Mouse (Mus musculus) stomach, embryonic 15.5 days (tissue): Measurements from ENCODE around the gene Nxnl1. TPM values are rescaled to one million over a fixed set of nuclear protein-coding genes. Genes with fewer than 3 reads are reported as not detected.
A peak's percentile ranks its signal among the peaks of the same experiment; 100 is the strongest.

Experiments
- ATAC-seq: fragments of 200-750 bp; cut with Nextera tagmentation; 2 replicates; pipeline ENCODE4 v1.8.0; 2017; ENCODE audit warnings: low read depth, moderate number of reproducible peaks, moderate TSS enrichment; ENCODE audit not compliant: insufficient read depth, low FRiP score
- H3K27ac ChIP-seq: fragments of 300-500 bp; sonication (generic); 2 replicates; pipeline ENCODE4 v1.5.1; 2015; ENCODE audit warnings: mild to moderate bottlenecking, inconsistent platforms
- H3K27me3 ChIP-seq: fragments of 300-500 bp; sonication (generic); replicated peaks from 2 replicates; pipeline ENCODE4 v1.6.1; 2015; ENCODE audit warnings: inconsistent platforms
- H3K36me3 ChIP-seq: fragments of 300-500 bp; sonication (generic); 2 replicates; pipeline ENCODE4 v1.6.1; 2015; ENCODE audit warnings: inconsistent platforms
- H3K4me1 ChIP-seq: fragments of 300-500 bp; sonication (generic); 2 replicates; pipeline ENCODE4 v1.6.1; 2015; ENCODE audit warnings: inconsistent platforms
- H3K4me2 ChIP-seq: fragments of 300-500 bp; sonication (generic); 2 replicates; pipeline ENCODE4 v1.6.1; 2015; ENCODE audit warnings: mild to moderate bottlenecking, inconsistent platforms
- H3K4me3 ChIP-seq: fragments of 300-500 bp; sonication (generic); replicated peaks from 2 replicates; pipeline ENCODE4 v1.5.1; 2015; ENCODE audit warnings: inconsistent platforms
- H3K9ac ChIP-seq: fragments of 300-500 bp; sonication (generic); 2 replicates; pipeline ENCODE4 v1.6.1; 2015; ENCODE audit warnings: inconsistent platforms
- H3K9me3 ChIP-seq: fragments of 300-500 bp; sonication (generic); 2 replicates; pipeline ENCODE4 v1.6.1; 2016; ENCODE audit warnings: inconsistent platforms
- WGBS: fragments of 180-500 bp; shearing (Covaris S2); methylation state at CpG from one replicate; pipeline ENCODE4 v1.1.7; 2015; 5-methylcytosine and 5-hydroxymethylcytosine counted together
- polyA plus RNA-seq: library from polyadenylated mRNA; unstranded; fragments of >200 nt; fragmentation: Nextera tagmentation; extraction: Ambion mirVana; gene quantifications from 2 replicates; pipeline ENCODE4 v1.2.1, GENCODE M21; 2015

Gene Nxnl1
- polyA plus RNA-seq, 1 experiment from 2014 or later, result 0.15 TPM

DNA sequence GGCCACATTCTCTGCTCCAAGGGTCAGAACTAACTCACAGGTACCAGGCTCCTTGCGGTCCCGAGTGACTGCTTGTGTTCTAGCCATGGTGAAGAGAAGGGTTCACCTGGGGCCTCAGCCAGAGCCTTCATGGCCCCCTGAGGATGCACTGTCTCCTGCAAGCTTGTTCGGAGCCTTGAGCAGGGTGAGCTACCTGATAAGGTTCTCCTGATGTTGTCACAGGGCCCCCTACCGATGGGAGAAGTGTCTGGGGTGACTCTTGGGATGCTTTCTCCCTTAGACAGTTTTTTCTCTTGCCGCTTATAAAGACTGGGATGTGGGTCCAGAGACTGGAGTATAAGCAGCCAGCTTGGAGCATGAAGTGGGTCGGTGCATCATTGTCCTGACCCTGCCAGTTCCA, 30.0 kb upstream of the Nxnl1 start:
- H3K9ac ChIP-seq, result no peak overlapping the region

DNA sequence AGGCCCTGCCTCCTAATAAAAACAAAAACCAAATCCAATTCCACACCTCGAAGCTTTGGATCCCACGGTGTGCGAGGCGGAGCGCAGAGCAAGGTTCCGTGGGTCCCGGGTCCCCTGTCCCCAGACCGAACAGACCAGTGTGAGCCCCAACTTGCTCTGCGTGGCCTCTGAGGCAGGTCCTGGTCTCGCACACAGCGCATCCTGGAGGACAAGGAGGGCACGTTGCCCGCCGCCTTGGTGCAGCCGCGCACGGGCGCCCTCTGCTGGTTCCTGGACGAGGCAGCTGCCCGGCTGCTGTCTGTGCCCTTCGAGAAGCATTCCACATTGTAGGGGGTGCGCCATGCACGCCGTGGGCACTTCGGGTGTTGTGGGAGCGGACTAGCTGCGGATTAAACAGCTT, 29.5 kb upstream of the Nxnl1 start:
- Histone ChIP-seq H3K9ac (no peak overlapping the region), H3K4me2 (no peak overlapping the region), H3K9me3 (no peaks in the 10 kb centered on the region), H3K4me1 (peaks cover 23% of the 10 kb centered on the region), H3K4me3 (no peak overlapping the region), H3K36me3 (no peaks in the 10 kb centered on the region), H3K27ac (no peak overlapping the region), H3K27me3 (no peaks in the 10 kb centered on the region)
- WGBS, result 9% methylated on average over 27 of the region's 27 CpGs
- peak; percentile 9; the same call in 1 of the 2 replicates for ATAC-seq

More for the DNA sequence above, 30.0 kb upstream of the Nxnl1 start:
- Histone ChIP-seq H3K4me3 (no peak overlapping the region), H3K9me3 (no peaks in the 10 kb centered on the region), H3K4me1 (peaks cover 18% of the 10 kb centered on the region), H3K27me3 (peaks cover under 1% of the 10 kb centered on the region; the same call in 1 of the 2 replicates), H3K4me2 (no peak overlapping the region), H3K27ac (no peak overlapping the region), H3K36me3 (no peaks in the 10 kb centered on the region)
- no peak for ATAC-seq
- 52% methylated on average over 6 of the region's 6 CpGs for WGBS

DNA sequence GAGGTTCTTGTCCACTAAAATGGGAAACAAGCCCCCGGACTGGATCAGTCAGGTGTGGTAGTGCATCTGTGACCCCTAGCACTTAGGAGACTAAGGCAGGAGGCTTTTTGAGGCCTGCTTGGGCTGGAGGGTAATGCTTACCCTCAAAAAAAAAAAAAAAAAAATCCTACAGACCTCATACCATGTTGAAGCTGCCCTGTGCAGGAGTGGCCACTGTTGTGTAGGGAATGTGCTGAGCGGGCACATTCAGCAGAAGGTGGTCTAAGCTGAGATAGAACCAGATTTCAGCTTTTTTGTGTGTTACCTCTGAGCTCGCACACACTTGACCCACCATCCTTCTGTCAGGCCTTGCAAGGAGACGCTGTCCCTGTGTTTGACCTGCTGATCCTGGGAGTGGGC, 27.9 kb upstream of the Nxnl1 start:
- Histone ChIP-seq H3K36me3 (no peaks in the 10 kb centered on the region), H3K9me3 (no peaks in the 10 kb centered on the region), H3K4me2 (no peak overlapping the region), H3K4me1 (peaks cover 26% of the 10 kb centered on the region), H3K4me3 (no peak overlapping the region), H3K9ac (no peak overlapping the region), H3K27ac (no peak overlapping the region), H3K27me3 (no peaks in the 10 kb centered on the region)
- 90% methylated on average over 4 of the region's 4 CpGs for WGBS
- no peak for ATAC-seq

DNA sequence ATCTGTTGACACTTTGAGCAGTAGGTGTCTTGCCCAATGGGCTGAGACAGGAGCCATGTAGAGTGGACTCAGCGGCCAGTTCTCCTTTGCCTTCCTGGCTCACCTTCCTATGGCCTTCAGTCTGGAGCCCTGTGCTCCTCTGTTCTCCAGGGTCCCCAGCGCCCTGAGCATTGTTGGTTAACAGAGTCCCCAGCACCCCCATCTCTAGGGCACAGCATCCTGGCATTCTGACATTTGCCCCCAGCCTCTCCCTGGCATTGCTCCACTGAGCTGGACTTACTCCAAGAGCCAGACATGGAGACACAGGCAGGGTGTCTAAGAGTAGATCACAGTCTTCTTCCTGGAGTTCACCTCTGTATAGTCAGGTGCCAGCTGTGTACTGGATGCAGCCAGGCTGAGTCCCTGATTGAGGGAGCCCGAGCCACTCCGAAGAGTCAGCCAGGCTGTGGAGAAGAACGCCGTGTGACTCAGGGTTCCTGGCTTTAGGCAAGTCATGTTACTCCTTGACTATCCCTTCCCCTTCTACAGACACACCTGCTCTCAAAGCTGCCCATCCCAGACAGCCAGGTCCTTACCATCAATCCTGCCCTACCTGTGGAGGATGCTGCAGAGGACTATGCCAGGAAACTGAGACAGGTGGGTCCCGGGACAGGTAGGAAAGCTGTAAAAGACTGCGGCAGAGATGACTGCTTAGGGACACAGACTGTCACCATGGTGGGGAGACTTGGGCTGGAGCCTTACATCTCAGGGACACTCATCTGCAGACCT, 27.3 kb upstream of the Nxnl1 start:
- Histone ChIP-seq H3K9me3 (no peaks in the 10 kb centered on the region), H3K27ac (no peak overlapping the region), H3K4me3 (no peak overlapping the region), H3K4me1 (peaks cover 26% of the 10 kb centered on the region), H3K4me2 (peak overlapping the region; percentile 88; the same call in 1 of the 2 replicates), H3K9ac (no peak overlapping the region), H3K36me3 (no peaks in the 10 kb centered on the region), H3K27me3 (no peaks in the 10 kb centered on the region)
- no peak for ATAC-seq
- 90% methylated on average over 8 of the region's 8 CpGs for WGBS

DNA sequence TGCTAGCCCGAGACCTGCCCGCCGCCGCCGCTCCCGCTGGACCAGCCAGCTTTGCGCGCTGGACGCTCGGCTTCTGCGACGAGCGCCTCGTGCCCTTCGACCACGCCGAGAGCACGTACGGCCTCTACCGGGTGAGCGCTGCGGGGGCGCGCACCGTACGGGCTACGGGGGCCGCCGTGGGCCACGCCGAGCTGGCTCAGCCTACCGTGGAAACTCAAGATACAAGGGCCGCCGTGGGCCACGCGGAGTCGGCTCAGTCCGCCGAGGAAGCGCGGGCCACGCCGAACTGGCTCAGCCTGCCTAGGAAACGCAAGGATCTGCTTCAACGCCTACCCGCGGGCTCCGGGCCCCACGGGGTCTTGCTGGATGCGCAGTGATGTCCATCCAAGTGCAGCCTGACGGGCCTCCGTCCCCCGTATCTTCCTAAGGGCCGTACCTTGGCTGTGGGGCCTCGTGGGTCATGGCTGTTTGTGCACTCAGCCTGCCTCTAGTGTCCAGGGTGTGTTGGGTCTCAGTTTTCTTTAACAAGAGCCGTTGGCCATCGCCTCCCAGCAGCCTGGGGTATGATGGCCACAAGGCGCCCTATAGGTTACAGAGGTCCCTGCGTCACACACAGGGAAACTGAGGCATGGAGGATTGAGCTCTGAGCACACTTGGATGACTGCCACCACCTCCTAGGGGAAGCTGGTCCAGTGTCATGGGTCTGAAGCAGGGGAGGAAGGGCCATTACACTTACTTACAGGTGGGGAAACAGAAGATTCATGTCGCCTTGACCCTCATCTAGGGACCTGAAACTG, 26.2 kb upstream of the Nxnl1 start:
- H3K4me2 ChIP-seq, result peak overlapping the region; percentile 88
- peaks cover 26% of the 10 kb centered on the region for H3K4me1 ChIP-seq
- 5% methylated on average over 54 of the region's 60 CpGs for WGBS

DNA sequence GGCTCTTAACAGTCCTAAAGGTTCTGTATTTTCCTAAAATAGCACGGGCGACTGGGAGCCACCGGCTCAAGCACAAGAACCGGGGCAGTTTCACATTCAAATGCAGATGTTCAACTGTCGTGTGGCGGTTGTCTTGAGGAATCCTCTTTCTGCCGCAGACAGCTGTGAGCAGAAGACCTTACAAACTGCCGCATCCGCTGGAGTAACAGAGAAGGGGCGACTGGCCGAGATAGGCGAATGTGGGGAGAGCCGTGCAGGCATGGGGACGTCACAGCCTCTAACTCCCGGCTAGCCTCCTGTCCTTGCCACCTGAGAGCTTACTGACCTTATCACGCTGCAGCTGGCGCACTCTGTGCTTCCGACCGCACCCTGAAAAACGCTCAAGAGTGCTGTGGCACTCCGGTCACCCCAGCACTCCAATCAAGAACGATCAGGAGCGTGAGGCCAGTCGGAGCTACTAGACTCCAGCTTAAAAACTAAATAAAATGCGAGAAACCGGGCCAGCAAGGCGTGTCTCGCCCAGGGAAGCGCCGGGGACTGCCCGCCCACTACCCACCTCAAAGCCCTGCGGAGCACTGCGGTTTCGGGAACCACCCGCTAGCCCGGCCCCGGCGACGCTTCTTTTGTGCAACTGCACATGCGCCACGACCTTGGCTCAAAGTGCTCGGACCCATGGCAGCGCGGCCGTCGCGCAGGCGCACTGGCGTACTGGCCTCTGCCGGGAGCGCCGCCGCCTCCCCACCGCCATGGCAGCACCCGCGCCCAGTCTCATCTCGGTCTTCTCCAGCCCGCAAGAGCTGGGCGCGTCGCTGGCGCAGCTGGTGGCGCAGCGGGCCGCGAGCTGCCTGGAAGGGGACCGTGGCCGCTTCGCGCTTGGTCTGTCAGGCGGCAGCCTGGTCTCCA, 25.3 kb upstream of the Nxnl1 start, which contains the start of gene Pgls:
TSS of gene Pgls (plus strand) at position 706 of the 903 bp plus-strand sequence.
- H3K4me3 ChIP-seq, result peak within 1 kb of the TSS; percentile 73
- no peaks in the 10 kb centered on the region for H3K36me3 ChIP-seq
- peaks cover 26% of the 10 kb centered on the region for H3K4me1 ChIP-seq
- WGBS, result under 1% methylated on average over 71 of the region's 71 CpGs
- peak within 1 kb of the TSS; percentile 97 for H3K27ac ChIP-seq
- H3K4me2 ChIP-seq, result peak within 1 kb of the TSS; percentile 88
- peak; percentile 85 for ATAC-seq
- H3K9ac ChIP-seq, result peak within 1 kb of the TSS; percentile 82
- no peaks in the 10 kb centered on the region for H3K9me3 ChIP-seq
- no peaks in the 10 kb centered on the region for H3K27me3 ChIP-seq

More for the DNA sequence above, 26.2 kb upstream of the Nxnl1 start:
- Histone ChIP-seq H3K9me3 (no peaks in the 10 kb centered on the region), H3K27ac (peak overlapping the region; percentile 97), H3K36me3 (no peaks in the 10 kb centered on the region), H3K9ac (peak overlapping the region; percentile 82), H3K4me3 (peak overlapping the region; percentile 73), H3K27me3 (no peaks in the 10 kb centered on the region)
- peak; percentile 58 for ATAC-seq

DNA sequence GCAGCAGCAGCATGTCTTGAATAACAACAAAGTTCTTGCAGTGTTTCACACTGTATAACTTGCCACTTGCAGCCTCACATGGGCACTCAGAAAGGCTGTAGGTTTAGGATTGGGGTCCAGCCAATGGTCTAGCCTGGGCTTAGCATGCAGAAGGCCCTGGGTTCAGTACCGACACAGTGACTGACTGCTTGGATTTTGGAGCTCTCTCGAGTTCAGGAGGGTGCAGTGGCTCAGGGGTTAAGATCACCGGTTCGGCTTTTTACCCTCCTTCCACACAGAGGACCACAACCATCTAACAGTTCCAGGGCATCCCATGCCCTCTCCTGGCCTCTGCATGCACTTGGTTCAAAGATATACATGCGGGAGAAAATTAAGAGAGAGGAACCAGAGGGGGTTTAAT, 24.6 kb upstream of the Nxnl1 start:
- 26% methylated on average over 5 of the region's 5 CpGs for WGBS
- Histone ChIP-seq H3K4me2 (peak overlapping the region; percentile 88), H3K36me3 (peaks cover 3% of the 10 kb centered on the region; the same call in 1 of the 2 replicates), H3K27ac (peak overlapping the region; percentile 97; the same call in 1 of the 2 replicates), H3K9ac (peak overlapping the region; percentile 82; the same call in 1 of the 2 replicates), H3K27me3 (no peaks in the 10 kb centered on the region), H3K9me3 (no peaks in the 10 kb centered on the region), H3K4me1 (peaks cover 25% of the 10 kb centered on the region), H3K4me3 (peak overlapping the region; percentile 73)
- ATAC-seq, result no peak

DNA sequence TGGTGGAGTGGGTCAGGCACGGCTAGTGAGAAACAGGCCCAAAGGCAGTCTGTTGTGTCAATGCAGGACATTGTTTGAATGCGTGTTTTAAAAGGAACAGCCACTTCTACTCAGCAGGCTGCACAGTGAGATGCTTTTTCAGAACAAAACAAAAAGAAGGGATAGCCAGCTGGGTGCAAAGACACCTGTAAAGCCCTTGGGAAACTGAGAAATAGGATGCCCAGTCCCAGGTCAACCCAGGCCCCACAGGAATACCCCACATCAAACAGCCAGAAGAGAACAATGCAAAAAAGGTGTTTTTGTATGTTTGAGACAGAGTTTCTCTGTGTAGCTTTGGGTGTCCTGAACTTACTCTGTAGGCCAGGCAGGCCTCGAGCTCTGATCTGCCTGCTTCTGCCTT, 22.4 kb upstream of the Nxnl1 start:
- H3K4me2 ChIP-seq, result no peak overlapping the region
- no peak for ATAC-seq
- H3K36me3 ChIP-seq, result peaks cover 9% of the 10 kb centered on the region; the same call in 1 of the 2 replicates
- 69% methylated on average over 3 of the region's 3 CpGs for WGBS
- no peak overlapping the region for H3K9ac ChIP-seq
- no peak overlapping the region for H3K4me3 ChIP-seq
- no peak overlapping the region for H3K27ac ChIP-seq
- H3K4me1 ChIP-seq, result peaks cover 20% of the 10 kb centered on the region
- H3K27me3 ChIP-seq, result no peaks in the 10 kb centered on the region
- no peaks in the 10 kb centered on the region for H3K9me3 ChIP-seq

DNA sequence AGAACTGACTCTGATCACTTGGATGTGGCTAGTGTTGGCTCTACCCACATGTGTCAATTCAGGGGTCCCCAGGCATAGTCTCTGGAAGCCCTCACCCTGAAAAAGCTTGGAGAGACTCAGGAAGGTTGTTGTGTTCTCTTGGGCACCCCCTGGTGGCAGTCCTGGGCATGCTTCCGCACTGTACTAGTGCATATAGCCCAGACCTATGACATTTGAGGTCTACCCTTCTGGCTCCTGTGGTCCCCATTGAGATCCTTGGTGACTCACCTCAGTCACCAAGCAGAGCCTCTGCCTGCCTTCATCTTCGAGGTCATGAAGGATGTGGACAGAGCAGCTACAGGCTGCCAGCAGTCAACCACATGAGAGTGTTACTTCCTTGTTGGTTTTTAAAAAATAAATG, 20.5 kb upstream of the Nxnl1 start:
- Histone ChIP-seq H3K4me1 (peaks cover 8% of the 10 kb centered on the region; the same call in 1 of the 2 replicates), H3K27ac (no peak overlapping the region), H3K9me3 (no peaks in the 10 kb centered on the region), H3K4me3 (no peak overlapping the region), H3K27me3 (no peaks in the 10 kb centered on the region), H3K4me2 (no peak overlapping the region), H3K36me3 (peaks cover 9% of the 10 kb centered on the region; the same call in 1 of the 2 replicates), H3K9ac (no peak overlapping the region)
- 75% methylated on average over 2 of the region's 2 CpGs for WGBS
- ATAC-seq, result no peak

DNA sequence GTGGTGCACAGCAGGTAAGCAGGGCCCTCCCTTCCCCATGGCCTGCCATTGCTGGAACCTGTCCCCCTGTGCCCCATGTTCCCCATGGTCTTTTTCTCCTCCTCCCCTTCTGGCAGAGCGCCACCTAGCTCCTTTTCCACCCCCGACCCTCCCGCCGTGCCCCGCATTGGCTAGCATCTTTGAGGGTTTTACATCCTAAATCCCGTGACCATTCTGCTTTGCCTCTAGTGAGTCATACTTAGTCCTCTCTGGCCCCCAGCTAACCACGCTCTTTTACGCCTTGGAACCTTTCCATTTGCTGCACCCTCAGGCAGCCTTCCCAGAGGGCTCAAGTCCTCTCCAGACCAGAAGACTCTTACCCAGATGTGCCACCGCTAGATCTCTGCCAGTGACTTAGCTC, 13.8 kb upstream of the Nxnl1 start:
- Histone ChIP-seq H3K27ac (no peak overlapping the region), H3K4me1 (no peaks in the 10 kb centered on the region), H3K4me2 (no peak overlapping the region), H3K9me3 (no peaks in the 10 kb centered on the region), H3K36me3 (no peaks in the 10 kb centered on the region), H3K4me3 (no peak overlapping the region), H3K9ac (no peak overlapping the region), H3K27me3 (no peaks in the 10 kb centered on the region)
- WGBS, result 51% methylated on average over 9 of the region's 9 CpGs
- no peak for ATAC-seq

DNA sequence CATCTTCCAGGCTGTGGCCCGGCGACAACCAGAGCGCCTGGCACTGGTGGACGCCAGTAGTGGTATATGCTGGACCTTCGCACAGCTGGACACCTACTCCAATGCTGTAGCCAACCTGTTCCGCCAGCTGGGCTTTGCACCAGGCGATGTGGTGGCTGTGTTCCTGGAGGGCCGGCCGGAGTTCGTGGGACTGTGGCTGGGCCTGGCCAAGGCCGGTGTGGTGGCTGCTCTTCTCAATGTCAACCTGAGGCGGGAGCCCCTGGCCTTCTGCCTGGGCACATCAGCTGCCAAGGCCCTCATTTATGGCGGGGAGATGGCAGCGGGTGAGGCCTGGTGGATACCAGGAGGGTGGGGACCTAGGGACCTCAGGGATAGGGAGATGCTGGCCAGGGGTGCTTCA, 13.1 kb upstream of the Nxnl1 start:
- Histone ChIP-seq H3K27ac (no peak overlapping the region), H3K4me3 (no peak overlapping the region), H3K9ac (no peak overlapping the region), H3K9me3 (no peaks in the 10 kb centered on the region), H3K27me3 (no peaks in the 10 kb centered on the region), H3K36me3 (no peaks in the 10 kb centered on the region), H3K4me2 (no peak overlapping the region), H3K4me1 (no peaks in the 10 kb centered on the region)
- WGBS, result 91% methylated on average over 14 of the region's 14 CpGs
- no peak for ATAC-seq
